Mouse (Mus musculus) heart, adult 18-20 months (tissue): ENCODE results near the gene Slc18a2. TPM values are rescaled to one million over a fixed set of nuclear protein-coding genes. Genes with fewer than 3 reads are reported as not detected.

Experiments
- DNase-seq, 2 experiments: peaks; one replicate each; pipeline ENCODE4 v3.0.0; 2021 to 2022; ENCODE audit warnings: mixed read lengths in 1 of 2
- total RNA-seq, 2 experiments: library from RNA; stranded (reverse); gene quantifications; 2 replicates each; pipeline ENCODE4 v1.2.3; 2021

Gene Slc18a2
- total RNA-seq, 2 experiments from 2014 or later, result 0.55 to 0.82 TPM

DNA sequence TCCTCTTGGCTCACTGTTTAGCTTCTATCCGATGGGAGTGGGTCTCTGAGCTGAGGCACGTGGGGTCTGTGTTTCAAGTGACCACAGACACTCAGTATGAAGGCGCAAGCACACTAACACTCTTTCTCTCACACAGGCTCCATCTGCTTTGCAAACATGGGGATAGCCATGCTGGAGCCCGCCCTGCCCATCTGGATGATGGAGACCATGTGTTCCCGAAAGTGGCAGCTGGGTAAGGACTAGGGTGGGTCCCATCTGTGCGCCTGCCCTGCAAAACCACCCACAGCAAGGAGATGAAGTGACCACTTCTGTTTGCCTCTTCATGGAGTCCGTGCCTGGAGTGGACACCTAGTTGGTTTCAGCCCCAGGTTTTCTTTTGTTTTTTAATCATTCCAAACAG is 15.7 kb downstream of the Slc18a2 start:
- no peak for DNase-seq

DNA sequence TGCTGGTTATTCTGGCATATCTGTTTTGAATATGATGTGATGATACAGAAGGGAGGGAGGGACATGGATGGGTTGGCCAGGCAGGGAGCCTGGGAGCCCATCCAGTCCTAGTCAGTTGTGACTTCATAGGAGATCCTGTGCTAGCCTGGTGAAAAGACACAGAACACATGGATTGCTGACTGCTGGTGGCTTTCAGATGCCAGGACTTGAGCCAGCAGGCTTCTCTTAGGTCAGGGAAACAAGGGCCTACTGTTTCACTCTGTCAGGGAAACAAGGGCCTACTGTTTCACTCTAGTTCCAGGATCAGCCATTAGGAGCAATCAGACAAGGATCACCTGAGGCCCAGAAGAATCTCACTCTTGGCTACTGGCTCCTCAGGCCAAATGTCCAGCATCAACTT is 20.1 kb downstream of the Slc18a2 start:
- DNase-seq, result peak in 1 of 2 experiments; percentile 1

DNA sequence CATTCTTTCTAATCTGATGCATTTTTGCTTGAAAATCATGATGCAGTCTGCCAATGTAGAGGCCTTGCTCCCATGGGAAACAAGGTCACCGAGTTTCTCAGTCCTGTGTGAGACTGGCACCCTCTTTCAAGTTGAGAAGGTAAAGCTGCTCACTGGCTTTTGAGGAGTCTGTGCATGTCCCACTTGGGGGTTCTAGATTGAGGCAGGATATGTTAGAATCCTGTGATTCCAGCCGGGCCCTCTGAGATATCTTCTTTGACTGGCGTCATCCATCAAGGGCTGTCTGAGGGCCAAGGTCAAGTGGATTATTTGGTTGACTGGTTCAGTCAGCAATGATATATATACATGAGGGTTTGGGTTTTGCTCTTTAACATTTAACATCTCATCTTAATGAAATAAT is 21.3 kb downstream of the Slc18a2 start:
- no peak for DNase-seq

DNA sequence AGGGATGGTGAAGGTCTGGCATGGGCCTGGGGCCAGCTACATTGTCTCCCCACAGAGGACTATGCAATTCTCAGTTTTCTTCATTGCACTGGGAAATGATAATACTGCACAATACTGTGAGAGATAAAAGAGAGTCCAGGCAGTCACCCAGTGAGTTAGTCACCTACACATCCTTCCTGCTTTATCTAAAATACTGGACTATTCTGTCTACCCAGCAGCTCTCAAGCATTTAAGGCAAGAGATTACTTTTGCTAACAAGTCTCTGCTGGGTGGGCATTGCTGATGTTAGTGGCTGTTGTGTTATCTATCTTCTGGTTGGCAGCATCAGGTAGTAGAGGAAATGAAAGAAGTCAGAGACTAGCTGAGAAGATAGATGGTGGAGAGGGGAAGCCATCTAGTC is 28.3 kb downstream of the Slc18a2 start:
- no peak for DNase-seq

DNA sequence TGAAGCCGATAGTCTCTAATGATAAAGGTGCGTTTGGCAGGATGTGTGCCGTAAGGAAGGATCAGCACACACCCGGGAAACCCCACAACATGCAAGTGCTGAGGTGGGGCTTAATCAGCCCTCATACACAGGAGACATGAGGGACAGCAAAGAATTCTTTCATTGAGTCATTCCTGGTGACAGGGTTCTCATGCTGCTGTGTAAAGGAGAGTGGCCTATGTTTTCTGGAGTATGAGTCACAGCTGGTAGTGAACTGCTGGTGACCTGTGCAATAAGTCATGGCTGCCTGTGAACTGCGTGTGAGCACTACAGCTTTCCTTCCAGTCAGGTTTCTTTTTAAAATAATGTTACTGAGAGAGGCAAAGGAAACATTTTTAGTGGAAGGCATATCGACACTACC is 29.1 kb downstream of the Slc18a2 start:
- DNase-seq, result no peak

DNA sequence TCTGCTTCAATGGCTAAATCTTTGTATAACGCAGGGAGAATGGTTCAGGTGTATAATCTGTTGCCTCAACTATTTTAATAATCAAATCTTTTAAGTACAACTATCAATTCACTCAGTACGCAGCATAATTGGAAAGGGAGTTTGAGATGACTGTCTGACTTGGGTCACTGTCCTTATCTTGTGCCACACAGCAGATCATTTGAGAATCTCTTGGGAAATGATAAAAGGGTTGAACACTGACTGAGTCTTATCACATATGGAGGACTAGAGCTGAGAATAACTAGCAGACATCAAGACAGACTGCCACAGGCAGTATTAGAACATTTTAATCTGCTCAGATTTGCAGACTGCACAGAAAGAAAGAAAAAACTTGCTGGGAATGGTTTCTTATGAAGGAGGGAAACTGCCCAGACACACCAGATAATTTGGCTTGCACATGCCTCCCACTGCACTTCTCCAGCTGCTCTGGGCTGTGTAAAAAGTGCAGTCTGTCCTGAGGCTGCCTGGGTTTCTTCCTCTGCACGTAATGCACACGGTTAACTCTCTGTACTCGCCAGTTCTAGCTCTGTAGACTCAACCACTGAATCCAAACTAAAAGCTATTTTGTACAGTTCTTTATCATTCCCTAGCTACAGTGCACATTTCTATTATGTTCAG is 31.6 kb downstream of the Slc18a2 start:
- DNase-seq, result no peak

DNA sequence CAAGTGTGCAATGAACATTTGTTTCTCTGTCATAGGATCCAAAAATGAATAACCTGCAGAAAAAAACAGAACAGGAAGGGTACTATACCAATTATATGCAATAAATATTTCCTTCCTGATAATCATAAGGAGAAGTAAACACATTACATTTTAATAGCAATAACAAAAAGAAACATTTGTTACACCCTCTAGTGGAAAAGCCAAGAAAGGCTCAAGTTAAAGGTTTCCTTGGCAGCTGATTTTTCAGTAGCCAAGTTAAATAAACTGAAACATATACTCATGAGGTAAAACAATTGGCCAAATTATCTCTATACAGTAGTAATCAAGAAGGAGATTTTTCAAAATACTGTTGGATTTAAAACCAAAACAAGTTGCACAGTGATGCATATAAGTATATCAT is 54.6 kb downstream of the Slc18a2 start:
- DNase-seq, result no peak

DNA sequence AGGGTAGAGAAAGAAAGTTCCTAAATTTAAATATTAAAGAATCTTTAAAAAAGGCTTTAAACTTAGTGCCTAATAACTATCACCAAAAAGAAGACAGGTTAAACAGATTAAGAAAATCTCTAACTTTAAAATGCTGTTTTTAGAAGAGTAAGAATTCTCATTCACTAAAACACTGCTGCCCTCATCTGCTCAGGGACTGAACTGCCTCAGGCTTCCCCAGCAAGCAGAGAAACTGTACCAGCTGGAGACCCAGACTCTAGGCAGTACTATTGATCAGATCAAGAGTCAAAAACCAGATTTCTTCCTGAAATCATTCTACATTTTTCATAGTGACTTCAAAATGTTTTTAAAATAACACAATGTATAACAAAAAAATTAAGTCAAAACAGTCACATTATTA is 55.9 kb downstream of the Slc18a2 start:
- peak in 1 of 2 experiments; percentile 37 for DNase-seq

DNA sequence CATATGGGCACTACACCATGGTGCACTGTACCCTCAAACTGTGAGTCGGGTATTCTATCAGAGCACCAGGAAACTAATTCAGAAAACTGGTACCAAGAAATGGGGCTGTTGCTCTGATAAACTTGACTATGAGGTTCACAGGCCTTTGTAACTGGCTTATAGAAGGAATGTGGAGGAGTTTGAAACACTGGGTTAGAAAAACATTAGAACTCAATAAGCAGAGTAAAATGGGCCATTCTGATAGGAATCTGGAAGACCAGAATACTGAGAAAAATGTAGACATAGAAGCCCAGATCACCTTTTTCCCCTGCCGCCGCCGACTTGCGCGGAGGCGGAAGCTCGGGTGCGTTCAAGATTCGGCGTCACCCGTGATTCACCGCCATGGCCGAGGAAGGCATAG is 61.3 kb downstream of the Slc18a2 start, which contains the start of gene Rps12-ps3:
Gene Rps12-ps3 (plus strand): TSS at position 301 of the 400 bp plus-strand sequence.
- DNase-seq, result no peak

DNA sequence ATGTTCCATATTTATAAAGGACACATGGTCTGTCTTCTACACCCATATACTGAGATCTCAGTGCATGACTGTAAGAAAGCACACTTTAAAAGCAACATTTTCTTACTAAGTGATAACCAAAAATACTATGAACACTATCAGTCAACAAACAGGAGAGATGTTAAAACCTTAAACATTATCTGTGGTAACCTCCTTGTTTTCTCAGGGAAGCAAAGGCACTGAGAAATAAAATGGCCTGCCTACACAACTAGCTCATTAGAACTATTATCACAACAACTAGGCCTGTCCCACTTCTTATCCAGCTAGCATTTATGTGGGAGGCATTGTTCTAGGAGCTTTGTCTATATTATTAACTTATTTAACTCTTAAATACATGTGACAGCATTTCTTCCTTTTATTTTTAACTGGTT is 70.1 kb downstream of the Slc18a2 start:
- no peak for DNase-seq

DNA sequence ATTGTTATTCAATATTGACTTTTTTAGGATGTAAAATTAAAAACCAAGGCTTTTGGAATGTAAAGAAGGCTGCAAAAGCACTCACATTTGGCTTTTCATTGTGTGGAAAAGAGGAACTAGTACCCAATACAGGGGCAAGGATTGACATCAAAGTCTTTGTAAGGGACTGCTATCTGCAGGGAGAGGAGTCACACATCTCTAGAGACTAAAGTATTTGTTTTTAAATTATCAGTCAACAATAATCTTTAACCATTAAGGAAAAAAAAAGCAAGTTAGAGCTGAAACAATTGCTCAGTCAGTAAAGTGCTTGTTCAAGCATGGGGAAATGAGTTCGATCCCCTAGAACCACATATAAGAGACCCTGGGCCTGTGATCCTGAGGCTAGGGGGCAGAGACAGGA is 76.0 kb downstream of the Slc18a2 start:
- no peak for DNase-seq

DNA sequence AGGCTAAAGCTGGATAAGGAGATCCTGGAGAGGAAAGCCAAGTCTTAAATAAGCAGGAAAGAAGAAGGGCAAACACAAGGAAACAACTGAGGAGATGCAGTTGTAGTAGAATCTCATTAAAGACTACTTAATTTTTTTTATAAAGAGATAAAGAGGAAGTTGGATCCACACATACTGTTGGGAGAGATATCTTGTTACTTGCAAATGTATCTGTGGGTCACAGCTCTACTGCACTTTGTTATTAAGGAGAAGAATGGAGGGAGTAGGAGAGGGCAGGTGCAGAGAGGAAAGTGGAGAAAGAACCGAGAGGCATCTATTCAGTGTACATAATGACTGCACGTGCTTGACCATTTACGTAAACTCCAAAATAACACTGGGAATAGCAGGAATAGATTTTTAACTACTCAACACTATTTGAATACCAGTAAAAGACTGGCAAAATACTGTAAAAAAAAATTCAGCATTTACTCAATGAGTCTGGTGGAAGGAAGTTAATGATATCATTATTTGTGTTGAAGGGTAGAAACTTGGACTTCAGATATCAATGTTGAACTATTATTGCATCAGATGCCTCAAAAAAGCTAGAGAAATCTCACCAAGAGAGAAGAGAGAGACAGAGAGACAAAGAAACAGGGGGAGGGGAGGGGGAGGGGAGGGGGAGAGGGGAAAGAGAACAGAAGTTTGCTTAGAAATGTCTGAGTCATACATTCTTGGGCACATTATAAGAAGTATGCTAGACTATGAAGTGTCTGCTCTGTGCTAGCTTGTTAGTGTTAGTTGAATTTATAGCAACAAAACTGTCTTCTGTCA is 77.4 kb downstream of the Slc18a2 start:
- no peak for DNase-seq

DNA sequence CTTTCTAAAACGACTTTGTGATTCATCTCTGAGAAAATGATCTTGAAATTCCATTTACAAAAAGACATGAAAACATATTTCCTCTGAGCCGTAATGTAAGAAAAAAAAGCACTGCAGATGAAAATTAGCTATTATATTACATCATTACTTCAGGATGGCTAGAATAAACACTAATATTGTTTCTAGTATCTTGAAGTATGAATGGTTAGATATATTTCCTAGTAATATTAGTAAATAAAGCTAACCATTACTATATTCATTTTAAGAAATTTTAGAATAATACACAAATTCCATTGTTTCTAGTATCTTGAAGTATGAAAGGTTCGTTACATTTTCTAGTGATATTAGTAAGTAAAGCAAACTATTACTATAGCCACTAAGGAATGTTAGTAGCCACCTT is 79.2 kb downstream of the Slc18a2 start:
- DNase-seq, result no peak

DNA sequence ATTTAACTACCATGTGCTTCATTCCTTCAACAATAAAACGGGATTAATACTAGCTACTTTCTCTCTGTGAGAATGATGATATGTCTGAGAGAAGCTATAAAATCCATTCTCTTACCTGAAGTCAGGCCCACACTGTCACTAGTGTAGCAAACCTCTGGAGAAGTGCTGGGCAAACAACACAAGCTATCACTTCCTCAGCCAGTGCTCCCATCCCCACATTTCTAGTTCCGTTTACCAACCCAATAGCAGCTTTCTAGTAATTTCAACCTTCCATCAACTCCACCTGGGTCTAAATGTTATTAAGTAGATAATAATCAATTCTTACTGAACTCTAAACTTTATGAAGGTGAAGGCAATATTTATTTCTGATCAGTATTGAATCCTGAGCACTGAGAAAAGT is 82.3 kb downstream of the Slc18a2 start:
- no peak for DNase-seq

DNA sequence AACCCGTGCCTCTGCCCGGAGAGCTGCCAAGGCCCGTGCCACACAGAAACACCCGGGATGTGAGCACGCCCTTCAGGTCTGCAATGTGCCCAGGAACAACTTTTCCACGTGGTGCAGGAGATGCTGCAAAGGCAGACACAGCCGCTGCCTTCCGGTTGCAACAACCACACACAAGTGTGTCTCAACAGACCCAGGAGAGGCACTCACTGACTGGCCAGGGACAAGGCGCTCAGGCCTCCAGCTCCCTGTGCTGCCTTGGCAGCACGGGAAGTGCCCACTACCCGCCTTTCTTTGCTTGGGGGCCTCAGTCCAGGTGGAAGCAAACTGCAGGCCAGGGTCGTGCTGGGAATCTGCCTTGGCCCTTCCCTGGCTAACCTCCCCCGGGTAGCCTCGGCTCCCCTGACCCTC is 83.6 kb downstream of the Slc18a2 start:
- DNase-seq, result peak; percentile 41 to 44

DNA sequence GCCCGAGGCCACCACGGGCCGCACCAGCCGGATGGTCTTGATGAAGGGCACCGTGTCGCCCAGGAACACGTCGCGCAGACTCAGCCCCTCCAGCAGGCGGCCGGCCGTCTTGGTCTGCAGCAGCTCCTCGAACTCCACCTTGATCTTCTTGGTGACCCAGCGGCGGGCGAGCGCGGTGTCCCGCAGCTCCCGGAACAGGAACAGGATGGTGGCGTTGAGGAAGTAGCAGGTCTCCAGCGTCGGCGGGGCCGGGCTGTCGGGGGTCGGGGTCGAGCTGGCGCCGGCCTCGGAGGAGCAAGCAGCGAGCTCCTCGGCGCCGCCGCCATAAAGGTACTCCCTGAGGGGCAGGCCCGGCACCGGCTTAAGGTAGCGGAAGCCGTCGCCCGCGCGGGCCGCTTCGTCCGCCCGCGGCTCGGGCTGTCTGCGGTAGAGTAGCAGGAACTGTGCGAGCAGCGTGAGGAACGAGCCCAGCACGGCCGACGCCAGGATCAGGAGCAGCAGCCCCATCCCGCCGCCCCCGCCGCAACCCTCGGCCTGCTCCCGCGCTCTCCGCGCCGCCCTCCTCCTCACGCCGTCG is 84.5 kb downstream of the Slc18a2 start:
- DNase-seq, result peak; percentile 58 to 62

Other genes starting within 250 kb of the Slc18a2 start
- 1 to 10 TPM; 2.1 to 2.9 TPM for gene Shtn1, start 184.8 kb upstream of the Slc18a2 start, total RNA-seq
- gene Vax1, start 90.8 kb upstream of the Slc18a2 start, total RNA-seq, result not detected
- not detected for gene Kcnk18, start 41.7 kb upstream of the Slc18a2 start, total RNA-seq
- gene Rps12-ps3, start 61.4 kb downstream of the Slc18a2 start, total RNA-seq, result 100 to 1,000 TPM; 287 to 324 TPM
- gene Pdzd8, start 84.9 kb downstream of the Slc18a2 start, total RNA-seq, result 10 to 100 TPM; 22.5 to 23.9 TPM
- gene Emx2, start 197.5 kb downstream of the Slc18a2 start, total RNA-seq, result under 1 TPM in 1 of 2 experiments, not detected in 1; 0.10 TPM